Mouse (Mus musculus) heart, postnatal 36 days (tissue): ENCODE measurements around the gene Vcp. TPM values are rescaled to one million over a fixed set of nuclear protein-coding genes. Genes with fewer than 3 reads are reported as not detected.
"Not testable (repeated sequence)": the region's sequence is repeated elsewhere in the genome, so short reads cannot be mapped to it uniquely, and the experiment has no call there.

ENCODE experiments used
- DNase-seq, 2 experiments: peaks; one replicate each; pipeline ENCODE4 v3.0.0; 2021 to 2022
- intact Hi-C: fragments of 180-260 bp; cut with DNase I; formaldehyde crosslinking; loops from one replicate; pipeline ENCODE4 v1.15.1; 2025
- total RNA-seq, 2 experiments: library from RNA; stranded (reverse); gene quantifications; 2 replicates each; pipeline ENCODE4 v1.2.3; 2021

The Vcp gene
- 100 to 1,000 TPM; 264 to 265 TPM for total RNA-seq

DNA sequence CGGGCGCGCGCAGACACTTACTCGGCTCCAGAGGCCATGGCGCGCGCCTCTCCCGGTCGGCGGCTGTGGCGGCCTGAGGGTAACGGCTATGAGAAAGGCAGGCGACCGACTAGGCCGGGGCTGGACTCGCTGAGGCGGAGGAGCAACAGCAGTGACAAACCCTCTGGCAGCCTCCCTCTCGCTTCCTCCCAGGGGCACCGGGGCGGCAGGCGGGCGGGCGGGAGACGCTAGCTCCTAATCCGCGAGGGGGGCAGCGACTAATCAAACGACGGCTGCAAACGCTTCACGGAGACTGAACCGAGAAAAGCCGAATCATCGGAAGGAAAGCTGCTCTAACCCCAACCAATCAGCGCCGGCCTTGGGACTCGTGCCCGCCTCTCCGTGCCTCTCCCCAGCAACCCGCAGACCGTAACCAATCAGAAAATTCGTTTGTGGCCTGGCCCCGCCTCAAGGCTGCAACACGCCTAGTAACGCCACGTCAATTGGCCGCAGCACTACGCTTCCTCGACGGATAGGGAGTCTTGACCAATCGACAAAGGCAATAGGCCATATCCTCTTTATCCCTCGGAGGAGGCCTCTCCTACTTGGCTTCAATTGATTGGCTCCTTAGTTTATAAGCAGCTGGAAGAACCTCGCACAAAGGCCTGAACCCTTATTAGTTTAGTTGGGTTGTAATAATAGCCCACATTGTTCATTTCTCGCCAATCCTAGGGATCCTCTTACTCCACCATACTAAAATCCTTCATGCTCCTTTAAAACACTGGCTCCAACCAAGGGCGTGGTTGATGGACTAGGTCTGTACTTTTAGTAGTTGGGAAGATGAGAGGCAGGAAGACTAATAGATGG is at the start of gene Vcp:
TSS of gene Vcp (minus strand) at position 367 of the 846 bp plus-strand sequence.
- intact Hi-C loops = not testable (repeated sequence)

DNA sequence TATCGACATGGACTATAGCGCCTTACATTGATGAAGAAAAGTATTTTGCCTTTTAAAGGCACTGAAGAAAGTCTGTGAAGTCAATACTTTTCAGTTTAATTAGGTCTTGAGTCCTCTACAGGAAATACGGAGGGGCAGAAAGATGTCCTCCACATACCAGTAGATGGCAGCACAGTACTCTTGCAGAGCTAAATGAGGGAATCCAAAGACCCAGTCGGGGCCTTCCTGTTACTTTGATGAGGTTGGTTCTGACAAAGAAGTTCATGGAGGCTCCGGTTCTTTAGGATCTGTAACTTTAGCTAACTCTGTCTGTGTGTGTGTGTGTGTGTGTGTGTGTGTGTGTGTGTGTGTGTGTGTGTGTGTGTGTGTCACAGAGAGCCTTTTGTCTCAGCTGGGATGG is 46.9 kb upstream of the Vcp start:
- DNase-seq = peak; percentile 63 to 66

More for the DNA sequence above, at the start of gene Vcp:
- DNase-seq = peak; percentile 97

DNA sequence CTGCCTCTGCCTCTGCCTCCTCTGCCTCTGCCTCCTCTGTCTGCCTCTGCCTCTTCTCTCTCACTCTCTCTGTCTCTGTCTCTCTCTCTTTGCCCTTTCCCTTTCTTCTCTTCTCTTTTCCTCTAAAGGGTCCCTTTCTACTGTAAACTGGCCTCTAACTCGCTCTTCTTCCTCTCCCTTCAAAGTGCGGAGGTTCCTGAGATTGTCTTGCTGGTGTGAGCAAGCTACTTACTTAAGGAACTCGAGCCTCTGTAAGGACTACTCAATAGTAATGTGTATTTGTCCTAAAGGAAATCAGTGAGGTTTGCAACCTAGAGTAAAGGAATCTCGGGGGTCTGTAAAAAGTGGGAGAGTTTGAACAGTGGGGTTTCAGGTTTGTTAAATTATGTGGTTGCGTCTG is 46.3 kb upstream of the Vcp start:
- intact Hi-C loops = loop anchor here (1.0 to 2.0 kb wide), 4 partner anchors 69 to 514 kb away; no protein-coding TSS in a partner anchor
- DNase-seq = no peak

More for the DNA sequence above, 46.9 kb upstream of the Vcp start:
- intact Hi-C loops = loop anchor here (1.0 to 2.0 kb wide), 4 partner anchors 68 to 514 kb away; no protein-coding TSS in a partner anchor

DNA sequence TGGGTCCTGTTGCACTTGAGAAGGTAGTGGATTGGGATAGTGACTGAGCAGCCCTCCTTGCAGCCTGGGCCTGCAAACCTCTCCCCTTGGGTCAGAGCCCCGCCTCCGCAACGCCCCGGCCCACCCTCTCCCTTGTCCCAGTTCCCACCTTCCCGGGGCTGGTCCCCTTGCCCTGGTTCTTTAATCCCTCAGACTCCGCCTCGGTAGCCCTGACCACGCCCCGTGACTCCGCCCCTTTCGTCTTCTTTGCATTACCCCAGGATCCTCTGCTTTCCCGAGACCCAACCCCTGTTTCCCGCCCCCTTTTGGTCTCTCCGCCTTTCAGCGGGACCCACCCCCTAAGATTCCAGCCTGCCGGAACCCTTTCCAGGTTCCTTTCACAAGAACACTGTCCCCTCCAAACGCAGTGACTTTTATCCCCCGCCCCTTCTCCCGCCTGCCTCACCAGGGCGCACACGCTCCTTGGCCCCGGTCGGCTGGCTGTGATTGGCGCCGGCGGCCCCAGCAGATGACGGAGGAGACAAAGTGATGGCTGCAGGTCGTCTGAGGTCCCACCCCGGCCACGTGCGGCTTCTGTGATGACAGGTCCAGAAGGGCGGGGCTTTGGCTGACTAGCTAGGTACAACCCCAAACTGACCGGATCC is 45.5 kb upstream of the Vcp start, which contains the start of gene Fam214b:
TSS of gene Fam214b (minus strand) at position 562 of the 644 bp plus-strand sequence.
- DNase-seq = peak; percentile 97 to 99
- intact Hi-C loops = loop anchor here (2.0 kb wide), 2 partner anchors 199 to 515 kb away; no protein-coding TSS in a partner anchor

DNA sequence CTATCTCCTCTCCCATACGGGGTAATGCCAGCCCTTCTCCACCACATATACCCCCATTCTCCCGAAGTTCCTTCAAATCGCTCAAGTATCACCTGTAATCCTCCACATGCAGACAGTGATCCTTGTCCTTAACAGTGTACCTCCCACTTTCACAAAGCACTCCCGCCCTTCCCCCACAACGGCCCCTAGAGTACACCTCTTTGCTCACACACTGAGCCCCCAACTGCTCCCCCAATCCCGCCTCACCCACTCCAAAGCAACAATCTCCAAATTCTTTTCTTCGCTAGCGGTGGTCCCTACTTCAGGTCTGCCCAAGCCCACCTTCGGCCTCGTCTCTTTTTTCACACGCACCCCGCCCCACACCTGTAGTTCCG is 45.0 kb upstream of the Vcp start:
- DNase-seq = no peak
- intact Hi-C loops = no loop called here

DNA sequence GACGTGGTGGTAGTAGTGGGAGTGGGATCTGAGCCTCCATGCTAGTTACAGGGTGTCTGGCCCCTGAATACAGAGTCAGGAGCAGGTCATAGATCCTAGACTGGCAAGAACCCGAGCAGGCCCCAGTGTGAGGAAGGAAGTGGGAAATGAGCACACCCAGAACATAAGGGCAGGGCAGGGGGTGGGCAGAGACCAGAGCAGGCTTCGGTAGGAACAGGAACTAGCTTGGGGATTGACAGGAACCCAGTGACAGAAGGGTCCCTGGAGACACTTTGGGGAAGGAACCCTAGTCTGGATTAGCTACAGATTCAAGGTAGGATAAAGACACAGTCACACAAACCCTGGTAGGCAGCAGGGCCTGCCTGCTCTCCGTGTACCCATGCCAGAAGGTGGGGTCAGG is 44.4 kb upstream of the Vcp start:
- DNase-seq = peak; percentile 44 to 52
- intact Hi-C loops = no loop called here

DNA sequence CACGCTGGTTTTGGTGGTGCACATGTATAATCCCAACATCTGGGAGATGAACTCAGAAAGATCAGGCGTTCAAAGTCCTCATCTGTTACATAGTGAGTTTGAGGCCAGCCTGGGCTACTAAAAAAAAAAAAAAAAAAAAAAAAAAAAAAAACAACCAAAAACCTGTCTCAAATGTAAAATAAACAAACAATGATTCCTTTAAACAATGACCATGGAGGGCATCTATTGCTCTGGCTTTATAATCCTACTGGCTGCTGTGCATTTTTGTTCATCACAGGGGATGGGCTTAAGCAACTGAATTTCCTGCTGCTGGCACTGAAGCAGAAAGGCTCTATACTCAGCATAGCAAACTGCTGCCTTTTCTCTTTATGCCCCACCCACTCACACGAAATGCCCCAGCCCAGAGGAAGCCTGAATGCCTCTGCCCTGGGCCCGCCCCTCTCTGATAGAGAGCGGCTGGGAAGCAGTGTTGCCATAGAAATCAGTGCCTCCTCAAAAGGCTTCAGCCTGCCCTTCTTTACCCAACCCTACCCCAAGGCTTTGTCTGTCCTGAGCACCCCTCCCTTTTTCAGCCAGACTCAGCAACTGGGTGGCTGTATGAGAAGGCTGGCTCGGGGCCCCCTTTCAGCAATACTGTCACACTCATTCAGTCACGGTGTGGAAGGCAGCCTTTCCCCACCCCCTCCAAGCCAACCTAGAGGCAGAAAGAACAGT is 43.5 kb upstream of the Vcp start:
- DNase-seq = peak; percentile 57 to 62
- intact Hi-C loops = no loop called here

DNA sequence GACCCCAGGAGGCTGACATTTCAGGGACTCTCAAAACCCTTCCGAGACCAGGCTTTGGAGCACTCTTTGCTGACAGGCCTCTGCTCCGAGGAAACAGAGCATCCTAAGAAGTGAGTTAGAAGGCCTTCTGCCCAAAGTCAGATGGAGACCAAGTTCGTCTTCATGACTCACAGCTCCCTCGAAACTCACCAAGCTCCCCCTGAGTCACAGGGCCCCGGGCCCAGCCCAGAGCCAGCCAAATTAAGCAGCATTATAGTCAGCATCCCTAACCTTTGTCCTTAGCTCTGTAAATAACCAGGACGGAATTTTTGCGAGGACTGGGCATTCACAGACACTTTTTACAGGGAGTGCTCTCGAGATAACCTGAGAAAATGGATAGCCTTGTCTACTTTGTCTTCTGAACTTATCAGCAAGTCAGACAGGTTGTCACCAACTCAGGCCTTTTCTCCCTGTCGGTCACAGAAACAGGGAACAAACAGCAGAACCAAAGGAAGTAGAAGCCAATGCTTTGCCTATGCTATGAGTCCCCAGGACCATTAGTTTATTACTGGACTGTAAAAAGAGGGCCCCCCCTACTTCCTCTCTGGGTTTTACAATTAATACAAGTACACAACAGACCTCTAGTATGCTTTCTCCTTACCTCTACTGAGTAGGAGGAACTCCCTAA is 40.7 kb upstream of the Vcp start:
- no peak for DNase-seq
- intact Hi-C loops = no loop called here

DNA sequence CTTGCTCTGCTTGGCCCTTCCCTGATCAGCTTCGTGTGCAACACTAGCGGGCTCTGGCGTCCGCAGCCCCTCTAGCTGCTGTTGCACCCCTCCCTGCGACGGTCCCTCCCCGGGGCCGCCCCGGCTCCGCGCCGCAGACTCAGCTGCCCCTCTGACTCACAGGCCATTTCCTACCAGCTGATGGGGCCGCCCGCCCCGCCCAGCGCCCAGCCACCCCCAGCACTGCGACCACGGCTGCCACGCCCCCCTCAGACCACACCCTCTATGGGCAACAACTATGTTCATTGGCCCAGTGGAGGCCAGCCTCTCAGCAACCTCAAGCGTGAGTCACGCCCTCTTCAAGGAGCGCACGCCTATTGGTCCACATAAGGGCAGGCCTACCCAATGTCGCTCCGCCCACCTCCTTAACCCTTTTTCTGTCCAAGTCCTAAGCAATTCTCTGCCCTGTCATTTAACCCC is 39.8 kb upstream of the Vcp start:
- intact Hi-C loops = no loop called here
- peak; percentile 91 to 93 for DNase-seq

DNA sequence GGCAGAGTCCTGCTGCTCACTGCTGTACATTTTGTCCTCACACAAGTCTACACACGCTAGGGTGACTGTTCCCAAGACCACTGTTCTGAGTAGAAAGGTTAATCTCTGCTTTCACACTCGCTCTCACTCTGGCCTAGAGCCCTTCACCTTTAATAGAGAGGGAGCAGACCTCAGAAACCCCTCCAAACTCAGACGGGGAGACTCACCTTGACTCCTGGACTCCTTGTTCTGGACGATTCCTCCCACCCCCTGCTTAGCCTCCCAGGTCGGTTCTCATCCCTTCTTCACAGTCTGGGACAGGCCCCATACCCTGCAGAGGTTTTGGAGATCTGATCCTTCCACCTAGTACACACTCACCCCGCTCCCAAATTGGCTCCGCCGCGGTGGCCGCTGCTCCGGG is 39.3 kb upstream of the Vcp start:
- no peak for DNase-seq
- intact Hi-C loops = no loop called here

DNA sequence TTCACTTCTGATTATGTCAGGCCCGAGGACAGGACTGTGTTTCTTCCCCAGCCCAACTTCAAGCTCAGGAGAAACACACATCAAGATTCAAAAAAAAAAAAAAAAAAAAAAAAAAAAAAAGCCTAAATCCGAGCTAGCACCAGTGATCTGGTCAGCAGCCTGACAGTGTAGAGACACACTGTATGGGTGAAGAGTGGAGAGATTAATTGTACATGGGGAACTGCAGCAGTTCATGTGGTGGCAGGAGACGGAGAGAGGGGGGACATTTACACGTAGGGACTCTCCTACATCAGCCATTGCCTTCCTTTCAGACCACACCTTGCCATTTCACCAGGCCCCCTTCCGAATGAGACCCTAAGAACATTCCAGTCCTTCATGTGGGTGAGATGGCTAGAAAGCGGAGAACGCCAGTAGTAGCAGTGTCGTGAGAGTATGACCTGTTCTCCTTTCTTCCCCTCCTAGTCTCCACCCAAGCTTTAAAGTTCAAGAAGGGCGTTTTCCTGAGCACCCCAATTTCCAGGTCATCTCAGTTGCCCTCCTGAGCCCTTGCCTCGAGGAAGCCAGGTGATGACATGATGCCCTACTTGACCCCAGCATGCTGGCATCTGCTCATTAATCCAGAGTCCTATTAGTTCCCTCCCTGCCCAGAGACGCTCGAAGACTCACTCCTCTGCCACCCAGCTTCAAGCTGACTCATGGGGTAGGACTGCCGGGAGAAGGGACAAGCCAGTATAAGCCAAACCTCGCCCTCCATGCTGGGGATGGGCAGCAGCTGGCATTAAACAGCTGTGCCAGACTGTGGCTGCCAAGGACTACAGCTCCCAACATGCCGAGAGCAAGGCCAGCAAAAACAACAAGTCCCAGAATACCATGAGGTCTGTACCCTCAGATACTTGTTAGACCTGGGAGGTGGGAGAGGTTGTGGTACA is 38.5 kb upstream of the Vcp start:
- no peak for DNase-seq
- intact Hi-C loops = no loop called here

DNA sequence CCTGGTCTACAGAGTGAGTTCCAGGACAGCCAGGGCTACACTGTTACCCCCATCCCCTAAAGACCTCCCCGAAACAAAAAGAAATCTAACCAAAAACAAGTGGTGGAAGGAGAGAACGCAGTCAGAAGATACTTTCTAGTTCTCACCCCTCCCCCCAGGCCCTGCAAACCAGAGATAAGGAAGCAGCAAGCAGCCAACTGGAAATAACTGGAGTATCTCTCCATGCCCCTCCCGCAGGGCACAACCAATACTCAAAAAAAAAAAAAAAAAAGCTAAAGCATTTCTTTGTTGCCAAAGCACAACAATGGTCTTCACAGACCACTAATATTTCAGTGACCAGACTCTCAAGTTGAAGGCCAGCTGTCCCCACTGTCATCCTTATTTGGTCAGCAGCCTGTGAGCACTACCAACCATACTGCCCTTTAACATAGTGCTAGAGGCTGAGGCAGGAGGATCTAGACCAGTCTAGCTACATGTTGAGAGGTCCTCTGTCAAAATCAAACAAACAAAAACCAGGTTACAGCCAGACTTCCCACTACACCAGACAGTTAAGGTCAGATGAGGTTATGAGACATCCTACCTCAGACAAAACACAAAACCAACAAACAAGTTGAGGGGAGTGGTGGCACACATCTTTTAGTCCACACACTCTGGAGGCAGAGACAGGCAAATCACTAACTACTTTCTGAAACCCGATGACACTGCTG is 37.7 kb upstream of the Vcp start:
- intact Hi-C loops = no loop called here
- no peak for DNase-seq

DNA sequence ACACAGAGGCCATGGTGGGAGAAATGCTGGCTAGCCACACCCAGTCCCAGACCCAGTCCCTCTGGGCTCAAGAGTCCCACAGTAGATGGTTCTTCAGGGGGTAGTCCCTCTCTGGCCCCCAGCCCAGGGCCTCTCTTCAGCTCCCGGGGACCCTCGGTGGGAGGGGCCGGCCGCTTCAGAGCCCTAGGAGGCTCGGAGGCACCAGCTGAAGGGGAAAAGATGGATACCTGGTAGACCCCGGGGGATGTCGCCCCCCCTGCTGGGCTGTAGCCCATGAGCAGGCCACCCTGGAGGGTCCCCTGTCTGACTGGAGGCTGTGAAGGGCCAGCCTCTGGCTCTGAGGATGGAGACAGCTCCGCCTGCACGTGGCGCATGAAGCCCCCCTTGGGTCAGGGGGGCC is 36.0 kb upstream of the Vcp start:
- no peak for DNase-seq
- intact Hi-C loops = no loop called here

DNA sequence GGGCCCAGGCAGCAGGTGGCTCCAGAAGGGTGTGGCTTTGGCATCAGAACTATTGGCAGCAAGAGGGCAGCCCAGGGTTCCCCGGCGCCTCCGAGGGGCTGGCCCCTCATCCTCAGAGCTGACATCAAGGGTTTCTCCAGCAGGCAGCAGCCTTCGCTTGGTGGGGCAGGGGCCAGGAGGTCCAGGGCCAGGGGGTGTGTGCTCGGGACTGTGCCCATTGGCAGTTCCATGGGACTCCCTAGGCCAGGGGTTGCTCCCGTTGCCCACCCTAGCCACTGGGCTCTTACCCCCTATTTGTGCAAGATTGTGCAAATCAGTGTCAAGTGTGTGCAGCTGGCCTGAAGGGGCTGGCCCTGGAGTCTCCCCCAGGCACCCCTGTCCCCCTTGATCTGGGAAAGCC is 35.5 kb upstream of the Vcp start:
- DNase-seq = no peak
- intact Hi-C loops = no loop called here

DNA sequence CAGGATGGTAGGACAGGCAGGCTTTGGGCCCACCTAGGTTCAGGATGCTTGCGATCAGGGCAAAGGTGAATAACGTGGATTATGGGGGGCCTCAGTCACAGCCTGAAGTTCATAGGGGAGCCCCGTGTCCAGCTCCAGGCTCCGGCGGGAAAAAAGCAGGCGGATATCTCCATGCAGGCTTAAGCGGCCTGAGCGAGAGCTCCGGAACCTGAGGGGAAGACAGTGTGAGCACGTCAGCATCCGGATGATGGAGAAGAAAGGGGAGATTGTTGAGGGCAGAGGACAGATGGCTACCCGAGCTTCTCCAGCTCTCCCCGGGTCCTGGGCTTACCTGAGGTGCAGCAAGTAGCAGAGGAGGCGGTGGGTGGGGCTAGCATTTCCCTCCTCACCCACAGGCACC is 33.2 kb upstream of the Vcp start:
- DNase-seq = no peak
- intact Hi-C loops = no loop called here

DNA sequence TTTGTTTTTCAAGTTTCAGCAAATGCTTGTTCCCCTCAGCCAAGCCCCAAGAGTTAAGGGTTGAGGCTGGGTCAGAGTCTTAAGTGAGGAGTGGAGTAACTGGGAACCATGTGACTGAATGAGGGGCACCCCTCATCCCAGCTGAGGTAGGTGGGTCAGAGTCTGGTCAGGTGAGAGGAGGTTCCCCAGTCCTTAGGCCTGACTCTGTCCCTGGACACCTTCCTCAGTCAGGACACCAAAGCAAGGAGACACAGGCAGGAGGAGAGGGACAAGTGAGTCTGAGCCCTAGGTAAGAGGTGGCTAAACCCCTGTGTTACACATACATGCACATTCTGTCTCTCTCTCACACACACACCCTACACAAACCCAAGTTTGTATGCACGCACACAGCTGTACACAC is 32.2 kb upstream of the Vcp start:
- no peak for DNase-seq
- intact Hi-C loops = no loop called here

DNA sequence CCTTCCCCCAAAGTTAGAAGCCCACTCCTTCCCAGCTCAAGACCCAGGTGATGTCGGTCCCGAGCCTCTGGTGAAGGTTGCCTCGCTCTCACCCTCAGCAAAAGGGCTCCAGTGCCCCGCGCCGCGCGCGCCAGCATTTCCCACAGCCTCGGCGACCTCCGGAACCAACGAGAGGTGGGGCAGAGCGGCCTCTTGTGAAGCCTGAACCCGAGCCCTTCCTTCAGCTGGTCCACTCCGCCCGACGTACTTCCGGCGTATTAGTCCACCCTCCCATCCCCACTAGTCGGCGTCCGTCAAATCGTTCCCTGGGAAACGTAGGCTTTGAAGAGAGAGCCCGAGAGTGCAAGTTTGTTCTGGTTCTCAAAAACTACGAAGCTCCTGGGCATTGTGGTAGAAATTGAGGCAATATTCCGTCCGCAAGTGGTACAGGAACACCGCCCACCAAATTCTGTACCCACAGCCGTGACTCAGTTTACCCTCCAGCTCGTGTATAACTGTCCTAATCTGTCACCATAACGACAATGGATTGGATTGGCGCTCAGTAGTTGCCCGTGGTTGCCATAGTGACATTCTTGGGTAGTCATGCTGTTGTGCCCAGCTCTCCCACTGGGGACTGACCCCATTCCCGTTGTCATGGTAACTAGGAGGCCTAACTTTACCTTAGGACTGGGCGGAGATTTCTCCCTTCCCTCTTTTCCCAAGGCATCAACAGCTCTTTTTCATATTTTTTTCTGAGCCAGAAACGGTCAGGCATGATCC is 31.1 kb upstream of the Vcp start, which contains the start of gene Stoml2:
TSS of gene Stoml2 (minus strand) at position 474 of the 759 bp plus-strand sequence.
- intact Hi-C loops = no loop called here
- peak; percentile 90 for DNase-seq

DNA sequence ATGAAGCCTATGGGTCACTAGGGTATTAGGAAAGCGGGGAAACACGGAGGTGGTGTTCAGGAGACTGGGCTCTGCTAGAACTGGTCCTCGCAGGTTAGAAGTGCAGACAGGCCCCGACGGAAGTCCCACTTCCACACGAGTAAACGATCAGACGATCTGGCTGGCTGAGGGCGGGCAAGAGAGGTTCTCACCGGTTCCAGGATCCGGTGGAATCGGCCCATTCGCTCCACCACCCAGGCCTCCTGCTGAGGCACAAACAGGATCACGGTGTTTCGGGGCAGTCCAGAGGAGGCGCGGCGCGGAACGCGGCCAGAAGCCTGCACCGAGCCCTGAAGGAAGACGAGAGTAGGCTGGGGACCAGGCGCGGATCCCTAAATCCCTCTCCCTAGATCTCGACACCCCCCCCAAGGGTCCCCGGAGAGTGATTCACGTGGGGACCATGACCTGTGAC is 30.5 kb upstream of the Vcp start:
- DNase-seq = no peak
- intact Hi-C loops = no loop called here
